Mouse (Mus musculus): Measurements from ENCODE around the gene Rhox7b.
"Not testable (repeated sequence)": the region's sequence is repeated elsewhere in the genome, so short reads cannot be mapped to it uniquely, and the experiment has no call there.

Rhox7b gene

DNA sequence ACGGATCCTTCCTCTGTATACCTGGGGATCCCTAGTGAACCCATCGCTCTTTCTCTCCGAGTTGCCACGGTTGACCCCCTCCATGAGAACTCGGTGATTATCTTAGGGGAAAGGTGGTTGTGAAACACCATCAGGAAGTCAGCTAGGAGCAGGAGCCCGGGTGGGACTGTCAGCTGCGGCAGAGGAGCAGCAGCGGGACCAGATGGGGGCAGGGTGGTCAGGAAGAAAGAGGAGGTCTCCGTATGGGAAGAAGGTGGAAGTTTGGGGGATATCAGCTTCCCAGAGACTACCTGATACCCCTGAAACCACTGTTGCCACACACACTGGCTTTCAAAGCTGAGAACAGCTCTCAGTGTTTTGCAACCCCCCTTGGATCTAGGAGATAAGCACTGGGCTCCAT lies at the start of gene Rhox7b:
Gene Rhox7b (minus strand): TSS at position 101 of the 400 bp plus-strand sequence.
- DNase-seq (ENCODE audit: low read depth): not testable (repeated sequence)

- DNase-seq (ENCODE audit: low read depth): no peak
These were observed 19.3 kb upstream of the Rhox7b start for GRCm38 (mm10) chrX:37916311-37916710.

DNA sequence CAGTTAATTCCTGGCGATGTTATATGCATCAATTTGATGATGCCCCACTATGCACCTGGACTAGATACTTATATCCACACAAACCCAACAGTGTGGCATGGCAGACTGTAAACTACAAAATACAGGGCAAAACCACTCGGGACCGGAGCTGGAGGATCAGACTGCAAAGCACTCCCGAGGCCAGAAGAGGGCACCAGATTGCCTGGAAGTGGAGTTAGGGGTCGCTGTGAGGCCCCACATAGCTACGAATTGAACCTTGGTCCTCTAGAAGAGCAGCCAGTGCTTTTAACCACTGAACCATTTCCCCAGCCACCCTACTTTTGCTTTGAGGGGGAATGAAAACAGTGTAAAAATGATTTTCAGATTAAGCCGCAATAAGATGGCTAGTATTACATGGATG lies 11.5 kb upstream of the Rhox7b start:
- no peak for DNase-seq (ENCODE audit: low read depth)

GRCm38 (mm10) chrX:37903727-37904126 lies 6.7 kb upstream of the Rhox7b start:
- no peak for DNase-seq (ENCODE audit: low read depth)

GRCm38 (mm10) chrX:37901670-37902069 lies 4.6 kb upstream of the Rhox7b start, which contains the start of gene Rhox9:
Gene Rhox9 (minus strand): TSS chrX:37901770.
- DNase-seq (ENCODE audit: low read depth): not testable (repeated sequence)

- no peak for DNase-seq (ENCODE audit: low read depth)
These were observed 18.2 kb downstream of the Rhox7b start, which contains the start of gene Rhox8 for GRCm38 (mm10) chrX:37878844-37879243. Gene Rhox8 (minus strand): TSS chrX:37878944.

DNA sequence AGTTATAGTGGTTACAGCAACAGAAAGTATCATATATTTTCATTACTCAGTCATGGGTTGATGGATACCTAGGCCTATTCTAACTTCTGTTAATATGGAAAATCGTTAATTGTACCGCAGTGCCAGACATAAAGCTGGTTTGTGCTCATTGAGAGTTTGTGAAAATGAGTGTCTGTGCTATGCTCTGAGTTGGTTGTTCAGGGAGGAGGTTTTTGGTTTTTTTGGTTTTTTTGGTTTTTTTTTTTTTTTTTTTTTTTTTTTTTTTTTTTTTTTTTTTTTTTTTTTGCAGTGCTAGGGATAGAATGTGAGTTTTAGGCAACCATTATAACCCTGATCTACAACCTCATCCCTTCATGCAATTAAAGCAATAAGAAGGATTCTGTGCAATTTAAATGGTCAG lies 25.4 kb downstream of the Rhox7b start:
- DNase-seq (ENCODE audit: low read depth): no peak
